Mouse (Mus musculus) heart, postnatal 0 days (tissue): ENCODE measurements around the gene Nenf.

Experiments used
- CTCF ChIP-seq: IDR thresholded peaks from 2 replicates; pipeline ENCODE4 v1.5.1; 2016; ENCODE audit warnings: antibody characterized with exemption, control low read depth, low read depth
- EP300 ChIP-seq: IDR thresholded peaks from 2 replicates; pipeline ENCODE4 v1.6.1; 2016; ENCODE audit warnings: antibody characterized with exemption, low read depth

DNA sequence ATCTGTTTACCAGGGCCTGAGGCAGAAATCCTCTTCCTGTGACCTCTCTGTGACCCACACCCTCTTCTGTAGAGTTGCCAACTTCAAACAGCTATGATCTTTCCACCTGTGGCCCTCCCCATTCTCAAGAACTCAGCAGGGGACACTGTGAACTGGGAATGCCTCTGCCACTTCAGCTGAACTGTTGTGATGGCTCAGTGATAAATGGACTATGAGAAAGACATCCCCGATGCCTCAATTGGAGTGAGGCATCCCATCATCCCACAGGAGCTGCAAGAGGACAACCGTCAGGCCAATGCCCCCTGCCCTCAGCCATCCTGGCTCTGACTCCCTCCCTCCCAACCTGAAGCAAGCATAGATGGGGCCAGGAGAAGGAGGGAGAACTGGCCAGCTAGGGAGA lies 60.0 kb downstream of the Nenf start:
- TF ChIP-seq CTCF, result no peak
- no peak for TF ChIP-seq EP300
